Mouse (Mus musculus): Measurements from ENCODE around the gene Sulf2. TPM values are rescaled to one million over a fixed set of nuclear protein-coding genes. Genes with fewer than 3 reads are reported as not detected.
"Not testable (repeated sequence)": the region's sequence is repeated elsewhere in the genome, so short reads cannot be mapped to it uniquely, and the experiment has no call there.

The Sulf2 gene
- polyA plus RNA-seq, 1 experiment from 2014 or later = 186 TPM

DNA sequence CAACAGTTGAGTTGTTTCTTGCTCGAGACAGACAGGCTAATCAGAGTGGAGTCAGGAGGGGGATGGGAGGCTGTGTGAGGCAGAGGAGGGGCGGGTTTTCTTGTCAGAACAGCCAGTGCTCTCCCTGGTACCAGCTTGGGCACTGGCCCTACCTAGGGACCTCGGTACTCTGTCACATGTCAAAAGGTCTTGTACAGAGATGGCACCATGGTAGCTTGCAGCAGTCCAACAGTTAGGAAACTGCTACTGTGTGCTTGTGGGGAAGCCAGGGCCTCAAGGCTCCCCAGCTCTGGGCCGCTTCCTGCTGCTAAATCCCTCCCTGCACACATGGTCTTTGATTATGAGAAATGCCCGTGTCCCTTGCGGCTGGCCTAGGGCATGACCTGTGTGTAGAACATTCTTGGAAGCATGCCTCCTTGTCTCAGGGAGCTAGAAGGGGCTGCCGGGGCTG, 65.3 kb downstream of the Sulf2 start:
- H3K36me3 ChIP-seq = peaks cover 69% of the 10 kb centered on the region
- no peaks in the 10 kb centered on the region for H3K9me3 ChIP-seq (replicated peaks)
- H3K4me3 ChIP-seq = no peak overlapping the region
- no peak overlapping the region for H3K4me2 ChIP-seq (replicated peaks)
- no peaks in the 10 kb centered on the region for H3K27me3 ChIP-seq
- H3K27ac ChIP-seq = no peak overlapping the region
- ATAC-seq (ENCODE audit: low FRiP score) = no peak
- 39% methylated on average over 7 of the region's 7 CpGs for WGBS
- H3K9ac ChIP-seq = no peak overlapping the region
- peaks cover 14% of the 10 kb centered on the region for H3K4me1 ChIP-seq

DNA sequence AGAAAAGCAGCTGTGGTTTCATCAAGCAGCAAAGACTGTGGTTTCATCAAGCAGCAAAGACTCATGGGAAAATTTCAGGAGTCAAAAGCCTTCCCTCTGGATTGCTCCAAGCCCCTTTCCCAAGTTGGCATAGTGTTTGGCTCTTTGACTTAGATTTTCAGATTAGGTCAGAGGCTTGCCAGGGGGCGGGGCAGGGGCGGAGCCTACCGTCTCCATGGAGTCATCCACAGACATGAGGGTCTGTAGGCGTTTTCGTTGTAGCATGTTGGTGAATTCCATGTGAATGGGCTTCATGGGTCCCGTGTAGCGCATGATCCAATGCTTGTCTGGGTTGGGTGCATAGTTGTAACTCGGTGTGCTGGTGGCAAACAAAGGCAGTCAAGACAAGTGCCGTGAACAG, 66.5 kb downstream of the Sulf2 start:
- Histone ChIP-seq H3K27ac (no peak overlapping the region), H3K4me2 (replicated peaks) (no peak overlapping the region), H3K4me3 (no peak overlapping the region), H3K9ac (no peak overlapping the region), H3K4me1 (peaks cover 15% of the 10 kb centered on the region), H3K9me3 (replicated peaks) (no peaks in the 10 kb centered on the region), H3K36me3 (peaks cover 61% of the 10 kb centered on the region), H3K27me3 (no peaks in the 10 kb centered on the region)
- no peak for ATAC-seq (ENCODE audit: low FRiP score)
- 85% methylated on average over 9 of the region's 9 CpGs for WGBS

DNA sequence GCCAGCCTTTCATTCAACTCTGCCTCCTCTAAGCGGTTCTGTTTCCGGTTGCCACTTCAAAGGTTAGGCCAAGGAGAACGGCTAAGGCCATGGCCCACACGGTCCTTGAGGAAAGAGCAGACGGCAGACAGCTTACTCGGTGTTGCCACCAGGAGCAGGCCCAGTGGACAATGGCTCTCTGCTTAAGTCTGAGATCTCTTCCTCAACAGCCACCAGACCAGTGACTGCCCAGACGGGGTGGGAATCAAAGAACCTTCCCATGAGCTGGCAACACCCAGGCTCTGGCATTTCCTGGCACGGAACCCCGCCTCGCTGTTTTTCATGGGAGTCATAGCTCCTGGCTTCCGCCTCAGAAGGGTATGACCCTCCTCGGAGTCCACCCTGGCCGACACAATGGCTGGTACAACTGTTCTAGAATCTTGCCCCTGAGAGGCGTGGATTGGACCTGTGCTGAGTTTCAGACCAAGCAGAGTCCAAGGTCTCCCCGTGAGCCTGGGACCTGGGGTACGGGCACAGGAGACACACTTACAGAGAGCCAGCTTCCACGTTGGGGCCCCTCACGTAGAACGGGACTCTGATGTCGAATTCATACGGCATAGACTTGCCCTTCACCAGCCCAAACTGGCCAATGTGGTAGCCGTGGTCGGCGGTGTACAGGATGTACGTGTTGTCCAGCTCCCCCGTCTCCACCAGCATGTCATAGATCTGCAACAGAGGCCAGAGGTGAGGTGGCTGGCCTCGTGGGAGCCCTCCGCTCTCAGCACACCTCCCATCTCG, 68.8 kb downstream of the Sulf2 start:
- Histone ChIP-seq H3K36me3 (peaks cover 46% of the 10 kb centered on the region), H3K27me3 (no peaks in the 10 kb centered on the region), H3K9ac (no peak overlapping the region), H3K4me1 (peaks cover 20% of the 10 kb centered on the region), H3K27ac (peak overlapping the region; percentile 13; the same call in 1 of the 2 replicates), H3K4me3 (no peak overlapping the region), H3K9me3 (replicated peaks) (no peaks in the 10 kb centered on the region), H3K4me2 (replicated peaks) (no peak overlapping the region)
- ATAC-seq (ENCODE audit: low FRiP score) = no peak
- WGBS = 89% methylated on average over 29 of the region's 29 CpGs

DNA sequence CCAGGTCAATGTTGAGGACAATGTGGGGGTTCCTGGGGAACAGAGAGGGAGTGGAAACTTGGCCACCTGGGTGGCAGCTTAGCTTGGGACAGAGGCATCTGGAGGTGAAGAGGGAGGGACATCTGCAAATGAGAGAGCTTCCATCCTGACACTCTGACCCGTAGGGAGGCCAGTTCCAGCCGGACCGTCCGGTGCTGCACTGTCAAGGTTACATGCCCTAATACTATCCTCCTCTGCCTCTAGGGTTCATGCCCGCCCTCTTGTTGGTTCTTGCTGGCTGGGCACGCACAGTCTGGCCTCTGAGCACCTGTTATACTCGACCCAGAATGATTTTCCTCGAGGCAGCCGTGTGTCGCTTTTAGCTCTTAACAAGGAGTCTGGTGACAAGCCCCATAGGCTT, 69.7 kb downstream of the Sulf2 start:
- H3K9me3 ChIP-seq (replicated peaks) = no peaks in the 10 kb centered on the region
- H3K36me3 ChIP-seq = peaks cover 45% of the 10 kb centered on the region
- H3K27me3 ChIP-seq = no peaks in the 10 kb centered on the region
- no peak overlapping the region for H3K27ac ChIP-seq
- ATAC-seq (ENCODE audit: low FRiP score) = no peak
- no peak overlapping the region for H3K4me2 ChIP-seq (replicated peaks)
- no peak overlapping the region for H3K4me3 ChIP-seq
- H3K9ac ChIP-seq = no peak overlapping the region
- H3K4me1 ChIP-seq = peaks cover 24% of the 10 kb centered on the region
- 94% methylated on average over 10 of the region's 10 CpGs for WGBS

DNA sequence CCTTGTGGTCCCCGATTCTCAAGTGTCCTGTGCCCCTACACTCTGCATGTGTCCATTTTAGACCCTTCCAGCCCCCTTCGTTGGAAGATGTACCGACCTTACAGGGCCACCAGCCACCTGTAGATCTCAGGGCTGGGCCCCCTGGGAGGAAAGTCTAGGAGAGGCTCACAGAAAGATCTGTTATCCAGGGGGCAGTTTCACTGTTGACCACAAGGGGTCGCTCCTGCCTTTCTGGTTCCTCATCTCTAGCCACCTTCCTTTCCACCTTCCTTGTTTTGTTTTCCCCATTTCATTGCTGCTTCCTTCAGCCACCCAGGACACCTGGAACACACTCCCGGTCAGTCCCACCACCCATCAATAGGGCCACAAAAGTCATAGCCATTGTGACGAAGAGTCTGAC, 70.5 kb downstream of the Sulf2 start:
- not testable (repeated sequence) for H3K27ac ChIP-seq; H3K4me2 ChIP-seq (replicated peaks); ATAC-seq (ENCODE audit: low FRiP score); H3K9ac ChIP-seq; H3K27me3 ChIP-seq; H3K9me3 ChIP-seq (replicated peaks); H3K4me3 ChIP-seq
- WGBS = 43% methylated on average over 6 of the region's 6 CpGs
- Histone ChIP-seq H3K4me1 (peaks cover 18% of the 10 kb centered on the region), H3K36me3 (peaks cover 49% of the 10 kb centered on the region)

DNA sequence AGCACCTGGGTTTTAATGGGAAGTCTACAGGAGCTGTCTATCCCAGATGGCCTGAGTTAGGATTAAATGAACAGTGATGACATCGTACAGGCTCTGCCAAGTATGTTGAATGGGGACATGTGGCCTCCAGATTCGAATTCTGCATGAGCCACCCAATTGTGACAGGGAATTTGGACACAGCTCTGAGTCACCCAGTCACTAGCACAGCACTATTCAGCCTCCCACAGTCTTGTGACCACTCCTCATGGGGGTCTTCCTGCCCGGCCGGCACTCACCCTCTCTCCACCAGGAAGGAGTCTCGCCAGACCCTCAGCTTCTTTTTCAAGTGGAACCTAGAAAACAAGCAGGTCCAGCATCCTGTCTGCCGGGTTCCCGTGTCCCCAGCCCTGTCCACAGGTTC, 71.4 kb downstream of the Sulf2 start:
- H3K9ac ChIP-seq = no peak overlapping the region
- peaks cover 17% of the 10 kb centered on the region; the same call in 1 of the 2 replicates for H3K4me1 ChIP-seq
- no peak overlapping the region for H3K4me3 ChIP-seq
- WGBS = 89% methylated on average over 7 of the region's 7 CpGs
- H3K4me2 ChIP-seq (replicated peaks) = no peak overlapping the region
- peaks cover 56% of the 10 kb centered on the region for H3K36me3 ChIP-seq
- no peak overlapping the region for H3K27ac ChIP-seq
- H3K9me3 ChIP-seq (replicated peaks) = no peaks in the 10 kb centered on the region
- no peak for ATAC-seq (ENCODE audit: low FRiP score)
- H3K27me3 ChIP-seq = no peaks in the 10 kb centered on the region

DNA sequence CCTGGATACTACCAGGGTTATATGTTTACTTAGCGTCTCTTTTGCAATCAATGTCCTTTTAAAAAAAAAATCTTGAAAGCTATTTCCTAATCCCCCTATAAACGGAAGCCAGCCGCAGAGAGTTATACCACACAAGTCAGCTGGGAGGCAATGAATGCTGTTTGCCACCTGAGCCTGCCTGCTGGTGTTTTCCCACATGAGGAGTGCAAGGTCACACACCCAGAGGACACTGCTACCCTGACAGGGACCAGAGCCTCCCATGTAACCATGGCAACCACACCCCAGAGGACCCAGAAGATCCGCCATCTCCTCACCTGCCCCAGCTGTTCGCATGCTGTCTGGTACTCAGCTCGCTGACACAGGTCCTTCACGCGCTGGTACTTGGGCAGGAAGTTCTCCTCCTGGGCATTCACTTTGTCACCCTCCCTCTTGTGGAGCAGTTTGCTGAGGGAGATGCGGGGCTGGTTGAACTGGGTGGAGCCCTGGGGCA, 71.9 kb downstream of the Sulf2 start:
- Histone ChIP-seq H3K4me3 (no peak overlapping the region), H3K27ac (no peak overlapping the region), H3K27me3 (no peaks in the 10 kb centered on the region), H3K36me3 (peaks cover 60% of the 10 kb centered on the region), H3K9ac (no peak overlapping the region), H3K9me3 (replicated peaks) (no peaks in the 10 kb centered on the region), H3K4me1 (peaks cover 17% of the 10 kb centered on the region; the same call in 1 of the 2 replicates), H3K4me2 (replicated peaks) (no peak overlapping the region)
- WGBS = 76% methylated on average over 9 of the region's 9 CpGs
- ATAC-seq (ENCODE audit: low FRiP score) = no peak

DNA sequence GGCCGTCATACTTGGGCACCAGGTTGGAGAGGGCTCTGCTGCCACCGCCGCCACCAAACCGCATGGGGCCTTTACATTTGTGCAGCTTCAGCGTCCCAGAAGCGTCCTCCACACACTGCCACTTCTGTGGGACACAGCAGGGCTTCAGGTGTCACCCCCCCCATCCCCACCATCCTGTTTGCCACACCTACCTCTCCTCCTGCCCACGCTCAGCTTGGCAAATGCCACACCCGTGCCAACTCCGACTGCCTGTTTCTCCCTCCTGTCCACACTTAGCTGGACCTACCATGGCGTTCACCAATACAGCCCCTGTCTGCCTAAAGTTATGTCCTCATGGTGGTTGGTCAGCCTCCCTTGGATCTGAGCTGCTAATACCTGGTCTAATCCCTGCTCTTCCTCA, 72.8 kb downstream of the Sulf2 start:
- no peaks in the 10 kb centered on the region for H3K27me3 ChIP-seq
- no peak overlapping the region for H3K4me2 ChIP-seq (replicated peaks)
- peaks cover 64% of the 10 kb centered on the region for H3K36me3 ChIP-seq
- H3K27ac ChIP-seq = no peak overlapping the region
- H3K9me3 ChIP-seq (replicated peaks) = no peaks in the 10 kb centered on the region
- peaks cover 17% of the 10 kb centered on the region; the same call in 1 of the 2 replicates for H3K4me1 ChIP-seq
- no peak overlapping the region for H3K9ac ChIP-seq
- WGBS = 77% methylated on average over 10 of the region's 10 CpGs
- no peak overlapping the region for H3K4me3 ChIP-seq
- ATAC-seq (ENCODE audit: low FRiP score) = no peak

DNA sequence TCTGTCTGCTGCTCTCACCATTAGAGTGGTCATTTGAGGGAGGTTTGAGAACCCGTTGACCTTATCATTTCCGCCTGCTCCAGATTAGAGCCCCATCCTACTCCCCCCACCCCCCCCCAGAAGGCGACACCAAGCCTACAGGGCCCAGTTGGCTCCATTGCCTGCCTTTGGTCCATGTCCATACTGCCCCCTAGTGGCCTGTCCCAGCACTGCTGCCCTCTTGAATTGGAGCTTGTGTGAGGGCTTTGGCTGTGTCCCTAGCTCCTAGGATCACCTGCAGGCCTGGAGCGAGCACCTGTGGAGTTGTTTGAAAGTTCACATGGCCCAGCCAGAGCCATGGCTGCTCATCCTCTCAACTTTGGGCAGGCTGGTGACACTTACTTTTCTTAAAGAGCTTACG, 73.3 kb downstream of the Sulf2 start:
- Histone ChIP-seq H3K36me3 (peaks cover 65% of the 10 kb centered on the region), H3K4me1 (peaks cover 17% of the 10 kb centered on the region; the same call in 1 of the 2 replicates), H3K9ac (no peak overlapping the region), H3K4me3 (no peak overlapping the region), H3K27me3 (no peaks in the 10 kb centered on the region), H3K9me3 (replicated peaks) (no peaks in the 10 kb centered on the region), H3K4me2 (replicated peaks) (no peak overlapping the region), H3K27ac (no peak overlapping the region)
- 61% methylated on average over 5 of the region's 5 CpGs for WGBS
- ATAC-seq (ENCODE audit: low FRiP score) = no peak

DNA sequence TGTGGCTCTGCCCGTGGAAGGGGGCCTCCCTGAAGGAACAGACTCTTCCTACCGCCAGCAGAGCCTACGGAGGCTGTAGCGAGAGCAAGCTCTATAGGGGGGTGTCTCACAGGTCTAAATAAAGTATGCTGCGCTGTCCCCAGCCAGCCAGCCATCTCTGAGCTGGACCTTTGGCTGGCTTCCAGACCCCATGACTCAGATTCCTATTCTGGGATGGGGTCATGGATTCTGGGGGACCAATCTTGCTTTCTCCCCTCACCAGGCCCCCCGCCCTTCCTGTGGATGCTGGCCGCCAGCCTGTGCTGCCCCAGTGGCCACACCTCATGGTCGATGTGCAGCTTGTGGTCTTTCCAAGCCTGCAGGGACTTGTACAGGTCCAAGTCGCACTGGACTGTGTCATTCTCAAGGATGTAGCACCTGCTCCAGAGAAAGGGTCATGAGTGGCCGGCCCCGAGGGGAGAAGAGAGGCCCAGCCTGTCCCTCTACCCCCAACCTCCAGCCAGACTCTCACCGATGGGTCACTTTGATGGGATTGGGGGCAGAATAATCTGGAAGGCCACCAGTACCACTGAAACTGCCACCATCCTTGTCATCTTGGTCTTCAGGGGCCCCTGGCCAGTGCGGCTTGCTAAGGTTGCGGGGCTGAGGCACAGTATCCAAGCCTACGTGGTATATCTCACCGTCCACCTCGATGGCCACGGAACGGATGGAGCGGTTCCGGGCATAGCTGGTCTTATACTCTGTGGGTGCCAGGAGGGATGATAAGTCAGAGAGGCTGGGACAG, 74.3 kb downstream of the Sulf2 start:
- Histone ChIP-seq H3K4me3 (no peak overlapping the region), H3K4me1 (peaks cover 17% of the 10 kb centered on the region; the same call in 1 of the 2 replicates), H3K27ac (no peak overlapping the region), H3K36me3 (peaks cover 59% of the 10 kb centered on the region), H3K9me3 (replicated peaks) (no peaks in the 10 kb centered on the region), H3K9ac (no peak overlapping the region), H3K4me2 (replicated peaks) (no peak overlapping the region), H3K27me3 (no peaks in the 10 kb centered on the region)
- 88% methylated on average over 21 of the region's 21 CpGs for WGBS
- ATAC-seq (ENCODE audit: low FRiP score) = no peak

DNA sequence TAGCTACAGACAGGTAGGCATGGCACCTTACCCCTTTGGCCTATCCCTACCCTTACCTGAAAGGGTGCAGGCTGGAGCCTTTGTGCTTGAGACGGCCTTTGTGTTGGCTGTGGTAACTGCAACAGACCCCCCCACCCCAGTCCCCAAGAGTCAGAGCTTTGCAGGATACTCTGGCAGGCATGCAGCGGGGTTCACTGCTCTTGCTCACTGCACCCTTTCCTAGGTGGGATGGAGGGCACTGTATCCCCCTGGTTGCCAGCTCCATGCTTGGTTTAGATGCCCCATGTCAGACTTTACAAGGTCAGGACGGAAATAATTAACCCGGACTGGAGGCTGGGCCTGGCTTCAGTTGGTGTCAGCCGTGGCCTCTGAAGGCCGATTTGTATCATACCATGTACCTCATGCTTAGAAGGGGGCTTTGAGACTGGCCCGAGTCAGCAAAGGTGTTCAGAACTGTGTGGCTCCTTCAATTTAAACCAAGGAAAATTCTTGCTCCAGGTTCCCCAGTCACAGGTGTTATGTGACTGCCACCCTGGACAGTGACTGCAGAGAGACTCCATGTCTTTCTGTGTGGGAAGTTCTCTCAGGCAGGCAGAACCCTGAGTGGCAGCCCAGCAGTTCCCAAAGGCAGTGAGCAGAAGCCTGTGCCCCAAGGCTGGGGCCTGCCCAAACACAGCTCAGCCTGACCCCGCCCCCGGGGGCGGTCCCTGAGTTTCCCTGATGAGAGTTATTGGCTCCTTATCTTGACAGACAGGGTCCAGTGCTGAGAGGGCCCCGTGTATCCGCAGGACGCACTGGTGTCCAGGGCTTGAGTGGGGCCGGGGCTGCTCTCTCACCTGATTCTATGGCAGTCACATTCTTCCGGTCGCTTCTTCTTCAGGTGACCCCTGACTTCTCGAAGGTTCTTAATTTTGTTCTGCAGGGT, 75.2 kb downstream of the Sulf2 start:
- Histone ChIP-seq H3K9ac (no peak overlapping the region), H3K36me3 (peaks cover 53% of the 10 kb centered on the region), H3K9me3 (replicated peaks) (no peaks in the 10 kb centered on the region), H3K27me3 (no peaks in the 10 kb centered on the region), H3K4me1 (peaks cover 17% of the 10 kb centered on the region; the same call in 1 of the 2 replicates), H3K4me2 (replicated peaks) (no peak overlapping the region), H3K27ac (no peak overlapping the region), H3K4me3 (no peak overlapping the region)
- no peak for ATAC-seq (ENCODE audit: low FRiP score)
- WGBS = 56% methylated on average over 17 of the region's 17 CpGs

DNA sequence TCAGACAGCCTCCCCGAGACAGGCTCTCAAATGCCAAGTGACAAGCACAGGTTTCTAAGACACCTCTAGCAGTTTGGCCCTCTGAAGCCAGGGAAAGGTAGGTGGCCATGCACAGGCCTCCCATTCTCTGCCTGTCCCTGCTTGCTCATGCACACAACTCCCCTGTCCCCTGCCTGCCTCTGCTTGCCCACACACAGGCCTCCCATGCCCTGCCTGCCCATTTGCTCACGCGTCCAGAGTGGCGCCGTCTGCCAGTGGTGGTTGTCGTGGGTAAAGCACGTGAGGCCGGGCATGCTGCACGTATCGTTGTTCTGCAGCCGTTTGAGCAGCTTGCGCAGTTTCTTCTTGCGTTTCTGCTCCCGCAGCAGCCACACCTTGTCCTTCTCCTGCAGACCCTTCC, 76.2 kb downstream of the Sulf2 start:
- Histone ChIP-seq H3K36me3 (peaks cover 50% of the 10 kb centered on the region), H3K4me3 (no peak overlapping the region), H3K27ac (no peak overlapping the region), H3K27me3 (no peaks in the 10 kb centered on the region), H3K9ac (no peak overlapping the region), H3K4me1 (peaks cover 20% of the 10 kb centered on the region; the same call in 1 of the 2 replicates), H3K4me2 (replicated peaks) (no peak overlapping the region), H3K9me3 (replicated peaks) (no peaks in the 10 kb centered on the region)
- no peak for ATAC-seq (ENCODE audit: low FRiP score)
- 92% methylated on average over 14 of the region's 14 CpGs for WGBS

Measured in hindbrain, embryonic 12.5 days (tissue).